Mouse (Mus musculus): ENCODE results near the gene Dpp9. TPM values are rescaled to one million over a fixed set of nuclear protein-coding genes. Genes with fewer than 3 reads are reported as not detected.
"Not testable (repeated sequence)": the region's sequence is repeated elsewhere in the genome, so short reads cannot be mapped to it uniquely, and the experiment has no call there.

Dpp9 gene
- 43.0 and 52.3 TPM in 2 replicates for polyA plus RNA-seq (2016; fragmentation: Nextera tagmentation; extraction: Ambion mirVana)

- Histone ChIP-seq H3K9me3 (no peaks in the 10 kb centered on the region), H3K27ac (peak within 1 kb of the TSS; percentile 95)
- under 1% methylated on average over 78 of the region's 78 CpGs for WGBS
Observed at GRCm38 (mm10) chr17:56218377-56219191, at the start of gene Dpp9. Gene Dpp9 (minus strand): TSS chr17:56218905.

GRCm38 (mm10) chr17:56266271-56266670, 47.6 kb upstream of the Dpp9 start:
- H3K9me3 ChIP-seq = no peaks in the 10 kb centered on the region
- H3K27ac ChIP-seq = no peak overlapping the region
- WGBS = 64% methylated on average over 3 of the region's 3 CpGs
- peaks cover 10% of the 10 kb centered on the region for H3K4me1 ChIP-seq (replicated peaks)
- H3K36me3 ChIP-seq = peaks cover 43% of the 10 kb centered on the region
- no peak for DNase-seq (ENCODE audit: low spot score)
- no peak overlapping the region for H3K4me3 ChIP-seq
- no peaks in the 10 kb centered on the region for H3K27me3 ChIP-seq (ENCODE audit: insufficient read depth, poor library complexity, severe bottlenecking)

More at GRCm38 (mm10) chr17:56218377-56219191, at the start of gene Dpp9:
- H3K27me3 ChIP-seq (ENCODE audit: insufficient read depth, poor library complexity, severe bottlenecking) = no peaks in the 10 kb centered on the region
- DNase-seq (ENCODE audit: low spot score) = peak; percentile 93
- H3K4me3 ChIP-seq = peak within 1 kb of the TSS; percentile 95
- peaks cover 36% of the 10 kb centered on the region for H3K4me1 ChIP-seq (replicated peaks)
- peaks cover 17% of the 10 kb centered on the region for H3K36me3 ChIP-seq

DNA sequence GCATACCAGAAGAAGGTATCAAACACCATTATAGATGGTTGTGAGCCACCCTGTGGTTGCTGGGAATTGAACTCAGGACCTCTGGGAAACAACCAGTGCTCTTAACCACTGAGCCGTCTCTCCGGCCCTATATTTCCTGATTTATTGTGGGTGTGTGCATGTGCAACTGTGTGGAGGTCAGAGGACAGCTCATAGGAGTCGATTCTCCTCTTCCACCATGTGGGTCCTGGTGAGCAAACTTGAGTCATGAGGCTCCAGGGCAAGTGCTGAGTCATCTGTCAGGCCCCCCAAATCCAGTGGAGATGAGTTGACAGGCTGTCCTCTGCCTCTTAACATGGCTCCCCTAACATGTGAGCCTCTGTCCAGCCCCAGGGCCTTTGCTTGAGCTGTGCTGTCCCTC, 47.2 kb upstream of the Dpp9 start:
- Histone ChIP-seq H3K27me3 (ENCODE audit: insufficient read depth, poor library complexity, severe bottlenecking) (no peaks in the 10 kb centered on the region), H3K4me1 (replicated peaks) (peaks cover 10% of the 10 kb centered on the region), H3K27ac (no peak overlapping the region), H3K4me3 (no peak overlapping the region), H3K9me3 (no peaks in the 10 kb centered on the region), H3K36me3 (peaks cover 43% of the 10 kb centered on the region)
- no peak for DNase-seq (ENCODE audit: low spot score)
- WGBS = 87% methylated on average over 3 of the region's 3 CpGs

GRCm38 (mm10) chr17:56265011-56265410, 46.3 kb upstream of the Dpp9 start:
- no peak overlapping the region for H3K27ac ChIP-seq
- H3K27me3 ChIP-seq (ENCODE audit: insufficient read depth, poor library complexity, severe bottlenecking) = no peaks in the 10 kb centered on the region
- no peak for DNase-seq (ENCODE audit: low spot score)
- peaks cover 43% of the 10 kb centered on the region for H3K36me3 ChIP-seq
- H3K9me3 ChIP-seq = no peaks in the 10 kb centered on the region
- peaks cover 13% of the 10 kb centered on the region for H3K4me1 ChIP-seq (replicated peaks)
- no peak overlapping the region for H3K4me3 ChIP-seq
- WGBS = 92% methylated on average over 4 of the region's 4 CpGs

DNA sequence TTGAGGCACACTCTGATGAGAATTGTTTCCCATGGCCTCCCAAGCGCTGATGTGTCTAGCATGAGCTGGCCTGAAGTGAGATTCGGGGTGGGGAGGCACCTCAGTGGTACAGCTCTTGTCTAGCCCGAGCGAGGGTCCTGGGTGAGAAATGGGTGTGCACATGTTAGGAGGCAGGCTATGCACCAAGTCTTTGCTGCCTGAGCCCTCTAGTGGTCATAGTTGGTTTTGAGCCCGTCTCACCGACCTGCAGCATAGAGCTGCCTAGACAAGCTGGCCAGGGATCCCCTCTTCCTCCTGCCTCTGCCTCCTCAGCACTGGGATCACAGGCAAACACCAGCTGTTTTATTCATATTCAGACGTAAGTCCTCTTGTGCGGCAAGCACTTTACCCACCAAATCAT, 45.3 kb upstream of the Dpp9 start:
- DNase-seq (ENCODE audit: low spot score) = peak; percentile 79
- no peak overlapping the region for H3K4me3 ChIP-seq
- no peaks in the 10 kb centered on the region for H3K27me3 ChIP-seq (ENCODE audit: insufficient read depth, poor library complexity, severe bottlenecking)
- peaks cover 51% of the 10 kb centered on the region for H3K36me3 ChIP-seq
- H3K27ac ChIP-seq = no peak overlapping the region
- peaks cover 15% of the 10 kb centered on the region for H3K4me1 ChIP-seq (replicated peaks)
- WGBS = 22% methylated on average over 8 of the region's 8 CpGs
- H3K9me3 ChIP-seq = no peaks in the 10 kb centered on the region

DNA sequence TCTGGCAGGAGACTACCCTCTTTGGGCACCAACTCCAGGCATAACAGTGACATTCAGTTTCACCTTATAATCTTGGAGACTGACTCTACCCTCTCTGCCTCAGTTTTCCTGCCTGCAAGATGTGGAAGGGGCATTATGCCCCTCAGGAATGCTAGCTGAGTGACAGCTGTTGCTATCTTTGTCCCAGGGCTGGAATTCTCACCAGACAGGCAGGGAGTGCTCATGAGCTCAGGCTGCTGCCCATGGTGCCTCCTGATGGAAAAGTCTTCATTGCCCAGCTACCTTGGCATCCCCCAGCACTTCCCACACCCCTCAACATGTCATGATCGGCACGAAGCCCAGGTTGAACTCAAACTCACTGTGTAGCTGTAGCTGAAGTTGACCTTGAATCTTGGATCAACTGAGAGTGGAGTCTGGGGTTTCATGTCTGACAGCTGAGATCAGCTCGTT, 44.0 kb upstream of the Dpp9 start:
- DNase-seq (ENCODE audit: low spot score) = no peak
- Histone ChIP-seq H3K27me3 (ENCODE audit: insufficient read depth, poor library complexity, severe bottlenecking) (no peaks in the 10 kb centered on the region), H3K4me1 (replicated peaks) (peaks cover 29% of the 10 kb centered on the region), H3K27ac (no peak overlapping the region), H3K36me3 (peaks cover 63% of the 10 kb centered on the region), H3K4me3 (no peak overlapping the region), H3K9me3 (no peaks in the 10 kb centered on the region)
- 88% methylated on average over 3 of the region's 3 CpGs for WGBS

- no peaks in the 10 kb centered on the region for H3K27me3 ChIP-seq (ENCODE audit: insufficient read depth, poor library complexity, severe bottlenecking)
- peaks cover 36% of the 10 kb centered on the region for H3K4me1 ChIP-seq (replicated peaks)
- no peak for DNase-seq (ENCODE audit: low spot score)
- H3K4me3 ChIP-seq = no peak overlapping the region
- no peaks in the 10 kb centered on the region for H3K9me3 ChIP-seq
- no peak overlapping the region for H3K27ac ChIP-seq
- peaks cover 65% of the 10 kb centered on the region for H3K36me3 ChIP-seq
- WGBS = 79% methylated on average over 3 of the region's 3 CpGs
Observed at GRCm38 (mm10) chr17:56261166-56261565, 42.5 kb upstream of the Dpp9 start.

DNA sequence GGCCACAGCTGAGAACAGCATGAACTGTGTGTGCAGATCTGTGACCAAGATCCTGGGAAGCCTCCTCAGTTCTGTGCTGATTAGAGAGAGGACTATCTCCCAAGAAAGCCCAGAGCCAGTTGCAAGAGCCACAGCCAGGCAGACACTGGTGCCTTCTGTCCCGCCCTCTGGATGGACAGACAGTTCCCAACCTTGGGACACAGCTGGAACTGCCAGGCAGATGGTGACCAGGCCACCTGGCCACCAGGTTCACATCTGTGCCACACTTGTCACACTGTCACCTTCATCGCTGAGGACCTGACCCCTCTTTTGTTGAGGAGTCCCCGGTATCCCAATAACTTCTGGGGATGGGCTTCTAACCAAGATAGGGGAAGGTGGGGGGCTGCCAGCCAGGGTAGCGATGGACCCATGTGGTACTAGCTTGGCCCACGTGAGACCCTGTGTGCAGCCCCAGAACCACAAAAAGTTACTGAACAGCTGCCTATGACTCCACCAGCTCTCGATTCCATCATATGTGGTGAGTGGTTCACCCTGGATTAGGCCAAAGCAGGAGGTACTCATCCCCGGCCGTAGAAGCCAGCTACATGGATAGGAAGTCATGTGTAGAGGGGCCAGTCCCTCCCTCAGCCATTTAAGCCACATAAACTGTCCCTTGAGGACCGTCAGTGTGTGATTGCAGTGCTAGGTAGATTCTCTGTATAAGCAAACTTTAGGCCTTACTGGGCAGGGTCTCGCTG, 40.8 kb upstream of the Dpp9 start:
- Histone ChIP-seq H3K27me3 (ENCODE audit: insufficient read depth, poor library complexity, severe bottlenecking) (no peaks in the 10 kb centered on the region), H3K27ac (no peak overlapping the region), H3K36me3 (peaks cover 55% of the 10 kb centered on the region), H3K9me3 (no peaks in the 10 kb centered on the region), H3K4me1 (replicated peaks) (peaks cover 40% of the 10 kb centered on the region), H3K4me3 (peak overlapping the region; percentile 9; the same call in 1 of the 2 replicates)
- DNase-seq (ENCODE audit: low spot score) = no peak
- WGBS = 92% methylated on average over 10 of the region's 10 CpGs

DNA sequence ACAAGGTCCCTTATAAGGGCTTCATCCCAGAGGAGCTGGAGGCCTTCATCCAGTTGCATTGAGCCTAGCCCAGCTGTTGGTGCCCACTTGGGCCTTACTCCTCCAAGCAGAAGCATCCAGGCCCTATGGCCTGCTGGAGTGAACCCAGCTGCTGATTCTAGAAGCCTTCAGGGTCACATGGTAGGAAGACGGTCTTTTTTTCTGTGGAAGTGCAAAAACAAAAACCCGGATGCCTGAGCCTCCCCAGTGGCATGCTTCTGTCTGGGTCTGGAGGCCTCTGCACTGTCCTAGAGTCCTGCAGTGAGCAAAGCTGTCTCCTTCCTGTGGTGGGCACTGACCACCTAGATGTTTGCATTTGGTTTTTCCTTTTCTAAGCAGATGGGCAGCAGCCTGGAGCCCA, 40.1 kb upstream of the Dpp9 start:
- not testable (repeated sequence) for DNase-seq (ENCODE audit: low spot score); H3K27me3 ChIP-seq (ENCODE audit: insufficient read depth, poor library complexity, severe bottlenecking); H3K4me3 ChIP-seq; H3K9me3 ChIP-seq; H3K27ac ChIP-seq
- Histone ChIP-seq H3K4me1 (replicated peaks) (peaks cover 40% of the 10 kb centered on the region), H3K36me3 (peaks cover 55% of the 10 kb centered on the region)
- WGBS = 81% methylated on average over 2 of the region's 2 CpGs

DNA sequence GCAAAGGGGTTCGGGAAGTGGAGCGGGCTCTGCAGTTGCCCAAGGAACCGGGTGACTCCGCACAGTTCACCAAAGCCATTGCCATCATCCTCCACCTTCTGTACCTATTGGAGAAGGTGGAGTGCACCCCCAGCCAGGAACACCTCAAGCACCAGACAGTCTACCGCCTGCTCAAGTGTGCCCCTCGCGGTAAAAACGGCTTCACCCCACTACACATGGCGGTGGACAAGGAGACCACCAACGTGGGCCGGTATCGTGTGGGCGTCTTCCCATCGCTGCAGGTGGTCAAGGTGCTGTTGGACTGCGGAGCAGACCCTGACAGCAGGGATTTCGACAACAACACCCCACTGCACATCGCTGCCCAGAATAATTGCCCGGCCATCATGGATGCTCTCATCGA, 39.6 kb upstream of the Dpp9 start:
- DNase-seq (ENCODE audit: low spot score); H3K27ac ChIP-seq; H3K27me3 ChIP-seq (ENCODE audit: insufficient read depth, poor library complexity, severe bottlenecking); H3K9me3 ChIP-seq: not testable (repeated sequence)
- Histone ChIP-seq H3K36me3 (peaks cover 55% of the 10 kb centered on the region), H3K4me3 (peak overlapping the region; percentile 74; the same call in 1 of the 2 replicates), H3K4me1 (replicated peaks) (peaks cover 40% of the 10 kb centered on the region)
- WGBS = 96% methylated on average over 19 of the region's 19 CpGs

GRCm38 (mm10) chr17:56257181-56257894, 38.6 kb upstream of the Dpp9 start:
- WGBS = 11% methylated on average over 58 of the region's 58 CpGs
- DNase-seq (ENCODE audit: low spot score) = no peak
- H3K27ac ChIP-seq = peak overlapping the region; percentile 86

DNA sequence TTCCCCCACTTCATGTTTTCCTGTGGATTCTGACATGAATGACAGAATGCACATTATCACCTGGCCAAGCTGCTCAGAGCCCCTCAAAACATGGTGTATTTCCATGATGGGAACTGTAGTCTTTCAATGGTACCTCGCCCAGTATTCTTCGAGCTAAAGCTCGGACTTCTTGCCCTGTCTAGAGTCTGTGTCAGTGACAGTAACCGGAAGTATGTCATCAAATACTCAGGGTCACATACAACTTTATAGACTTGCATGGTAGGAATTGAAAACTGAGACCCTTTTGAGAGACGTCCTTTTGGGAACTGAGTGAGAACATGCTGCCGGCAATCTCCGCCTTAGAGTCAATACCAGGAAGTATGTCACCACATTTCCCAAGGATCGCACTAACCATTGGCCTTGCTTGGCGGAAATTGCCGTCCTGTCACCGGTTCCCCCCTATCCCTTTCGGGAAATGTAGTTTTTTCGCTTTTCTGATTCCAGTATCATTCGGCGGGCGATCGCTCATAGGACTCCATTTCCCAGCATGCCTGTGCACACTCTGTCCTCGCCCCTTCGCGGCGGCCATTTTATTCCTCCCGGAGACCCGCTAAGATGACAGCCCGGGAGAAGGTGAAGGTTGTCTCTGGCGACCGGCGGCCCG, 37.7 kb upstream of the Dpp9 start, which contains the start of gene Fem1a:
Fem1a (plus strand) TSS at position 572 of the 643 bp plus-strand sequence.
- peak within 1 kb of the TSS; percentile 74 for H3K4me3 ChIP-seq
- peak within 1 kb of the TSS; percentile 86 for H3K27ac ChIP-seq
- no peaks in the 10 kb centered on the region for H3K9me3 ChIP-seq
- peak; percentile 94 for DNase-seq (ENCODE audit: low spot score)
- H3K27me3 ChIP-seq (ENCODE audit: insufficient read depth, poor library complexity, severe bottlenecking) = no peaks in the 10 kb centered on the region
- H3K36me3 ChIP-seq = peaks cover 37% of the 10 kb centered on the region
- peaks cover 39% of the 10 kb centered on the region for H3K4me1 ChIP-seq (replicated peaks)
- under 1% methylated on average over 28 of the region's 28 CpGs for WGBS

More at GRCm38 (mm10) chr17:56257181-56257894, 38.6 kb upstream of the Dpp9 start:
- Histone ChIP-seq H3K36me3 (peaks cover 45% of the 10 kb centered on the region), H3K4me3 (peak overlapping the region; percentile 74), H3K9me3 (no peaks in the 10 kb centered on the region), H3K27me3 (ENCODE audit: insufficient read depth, poor library complexity, severe bottlenecking) (no peaks in the 10 kb centered on the region), H3K4me1 (replicated peaks) (peaks cover 40% of the 10 kb centered on the region)
